Mouse (Mus musculus) fibroblast of lung, adult 2 months (primary cell): ENCODE measurements around the gene Ascc1.

Source experiments
- DNase-seq: peaks from one replicate; pipeline ENCODE4 v3.0.0-alpha.2; 2011; ENCODE audit warnings: low read depth

Gene Ascc1

GRCm38 (mm10) chr10:60023751-60024150 lies 21.1 kb downstream of the Ascc1 start:
- DNase-seq = no peak

GRCm38 (mm10) chr10:60026759-60027395 lies 24.3 kb downstream of the Ascc1 start:
- DNase-seq = no peak

- DNase-seq = no peak
These were observed 25.0 kb downstream of the Ascc1 start for GRCm38 (mm10) chr10:60027619-60028084.

DNA sequence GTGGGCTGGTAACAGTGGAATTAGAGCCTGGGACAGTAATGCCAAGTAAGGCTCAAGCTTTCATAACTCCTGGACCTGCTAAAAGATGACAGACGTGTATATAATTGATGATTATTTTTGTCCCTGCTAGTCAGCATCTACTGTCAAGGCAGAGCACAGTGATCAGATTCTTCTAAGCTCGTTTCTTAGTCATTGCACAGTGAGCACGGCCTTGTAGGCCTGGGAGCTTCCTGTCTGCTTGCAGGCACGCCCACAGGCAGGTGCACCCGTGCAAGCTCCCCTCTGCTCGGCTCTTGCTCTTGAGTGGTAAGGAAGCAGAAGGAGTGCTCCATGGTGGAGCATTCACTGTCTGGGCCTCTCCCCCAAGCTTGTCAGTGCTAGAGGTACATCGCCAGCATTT lies 25.6 kb downstream of the Ascc1 start:
- DNase-seq = no peak

- DNase-seq = no peak
These were observed 26.4 kb downstream of the Ascc1 start for GRCm38 (mm10) chr10:60028979-60029378.

DNA sequence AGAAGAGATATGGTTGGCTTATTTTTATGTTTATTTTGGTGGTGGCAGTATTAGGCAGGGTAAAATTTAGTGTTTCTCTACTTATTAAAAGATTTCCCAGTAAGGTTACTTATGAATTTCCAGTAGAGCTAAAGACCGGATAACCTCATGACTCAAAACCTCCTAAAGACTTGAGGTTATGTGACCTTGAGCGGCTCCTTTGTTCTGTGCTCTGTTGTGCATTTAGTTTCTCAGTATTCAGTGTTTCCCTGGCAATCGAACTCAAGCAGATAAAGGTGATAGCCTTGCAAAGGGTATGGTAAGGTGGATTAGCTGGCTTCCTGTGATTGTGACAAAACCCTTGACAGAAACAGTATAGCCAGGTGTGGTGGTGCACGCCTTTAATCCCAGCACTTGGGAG lies 26.8 kb downstream of the Ascc1 start:
- no peak for DNase-seq

- no peak for DNase-seq
These were observed 29.0 kb downstream of the Ascc1 start for GRCm38 (mm10) chr10:60031562-60031961.

- DNase-seq = no peak
These were observed 29.4 kb downstream of the Ascc1 start for GRCm38 (mm10) chr10:60031985-60032384.

DNA sequence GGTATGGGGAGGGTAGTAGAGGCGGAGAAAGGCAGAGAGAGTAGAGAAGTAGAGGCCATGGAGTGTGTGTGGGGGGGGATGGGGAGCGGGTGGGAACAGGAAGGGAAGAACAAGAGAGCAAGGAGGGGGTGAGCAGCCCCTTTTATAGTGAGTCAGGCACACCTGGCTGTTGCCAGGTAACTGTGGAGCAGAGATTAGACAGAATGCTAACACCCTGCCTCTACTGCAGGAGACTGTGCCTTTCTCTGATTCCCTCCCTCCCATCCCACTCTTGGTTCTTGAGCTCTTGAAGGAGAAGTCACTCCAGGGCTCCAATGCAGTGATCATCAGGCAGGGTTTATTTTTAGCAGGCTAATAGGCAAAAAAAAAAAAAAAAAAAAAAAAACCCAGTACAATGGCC lies 30.0 kb downstream of the Ascc1 start:
- no peak for DNase-seq

DNA sequence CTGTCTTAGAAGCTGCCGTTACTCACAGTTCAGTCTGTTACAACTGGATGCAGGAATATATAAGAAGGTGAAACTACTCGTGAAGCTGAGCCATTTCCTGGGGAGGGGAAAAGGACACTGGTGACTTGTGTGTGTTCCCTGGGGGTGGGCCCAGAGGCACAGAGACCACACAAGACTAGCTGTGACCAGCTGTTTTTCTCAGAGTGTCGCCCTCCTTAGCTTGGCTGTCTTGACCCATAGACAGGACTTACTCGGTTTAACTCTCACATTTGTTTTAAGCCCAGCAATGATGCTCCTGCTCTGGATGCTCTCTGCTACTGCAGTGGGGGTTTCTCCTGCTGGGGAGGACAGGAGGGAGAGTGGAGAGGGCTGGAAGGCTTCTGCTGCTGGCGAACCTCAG lies 30.5 kb downstream of the Ascc1 start:
- DNase-seq = no peak

GRCm38 (mm10) chr10:60034621-60035020 lies 32.0 kb downstream of the Ascc1 start:
- no peak for DNase-seq

GRCm38 (mm10) chr10:60035744-60036143 lies 33.1 kb downstream of the Ascc1 start:
- DNase-seq = no peak

DNA sequence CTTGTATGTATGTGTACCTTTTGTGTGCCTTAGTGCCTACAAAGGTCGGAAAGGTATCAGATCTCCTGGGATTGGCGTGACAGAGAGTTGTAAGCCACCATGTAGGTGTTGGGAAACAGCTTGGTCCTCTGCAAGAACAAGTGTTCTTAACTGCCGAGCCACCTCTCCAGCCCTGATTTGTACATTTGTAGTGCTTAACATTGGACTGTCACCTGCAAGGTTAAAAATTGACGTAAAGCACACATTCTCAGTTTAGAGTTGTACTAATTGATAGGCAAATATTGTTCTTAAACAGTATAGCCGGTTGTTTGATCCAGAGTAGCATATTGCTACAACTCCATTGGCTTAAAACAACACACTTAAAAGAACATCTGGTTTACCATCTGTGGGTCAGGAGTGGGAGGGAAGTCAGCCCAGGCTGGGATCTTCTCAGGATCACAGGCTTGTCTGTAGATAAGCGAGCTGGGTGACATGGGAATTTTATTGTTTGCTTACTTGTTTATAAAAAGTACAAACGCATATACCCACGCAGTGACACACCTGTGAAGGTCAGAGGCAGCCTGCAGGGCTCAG lies 39.8 kb downstream of the Ascc1 start:
- no peak for DNase-seq

DNA sequence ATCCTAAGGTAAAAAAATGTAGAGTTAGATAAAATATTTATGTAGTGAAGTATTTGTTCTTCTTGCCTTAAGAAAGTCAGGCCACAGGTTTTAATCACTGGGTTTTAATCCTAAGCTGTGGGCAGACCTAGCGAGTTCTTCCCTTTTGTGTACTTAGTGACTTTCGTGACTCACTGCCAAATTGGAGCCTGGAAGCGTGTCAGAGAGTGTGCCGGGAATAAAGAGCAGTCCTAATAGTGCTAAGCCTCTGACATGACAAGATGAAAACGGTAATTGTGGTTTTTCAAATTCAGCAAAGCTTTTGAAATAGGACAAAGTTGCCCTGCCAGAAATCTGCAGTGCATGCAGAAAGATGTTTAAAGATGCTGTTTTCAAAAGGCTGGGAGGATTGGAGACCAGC lies 44.1 kb downstream of the Ascc1 start:
- DNase-seq = peak; percentile 27

GRCm38 (mm10) chr10:60050581-60050980 lies 48.0 kb downstream of the Ascc1 start:
- no peak for DNase-seq

DNA sequence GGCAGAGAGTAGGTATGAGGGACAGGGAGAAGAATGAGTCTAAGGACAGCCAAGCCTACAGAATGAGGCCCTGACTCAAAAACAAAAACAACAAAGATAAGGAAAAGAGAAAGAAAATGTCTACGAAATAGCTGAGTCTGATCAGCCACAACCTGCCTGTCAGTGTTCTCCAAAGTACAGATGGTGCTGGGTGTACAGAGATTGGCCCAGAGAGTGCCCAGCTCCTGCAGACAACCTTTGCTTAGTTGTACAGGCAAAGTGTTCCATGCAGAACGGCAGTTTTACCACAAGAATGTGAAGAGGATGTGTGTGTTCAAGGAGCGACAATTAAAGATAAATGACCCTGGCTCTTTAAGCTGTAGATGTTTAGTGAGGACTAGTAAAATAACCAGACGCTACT lies 50.5 kb downstream of the Ascc1 start:
- DNase-seq = no peak

DNA sequence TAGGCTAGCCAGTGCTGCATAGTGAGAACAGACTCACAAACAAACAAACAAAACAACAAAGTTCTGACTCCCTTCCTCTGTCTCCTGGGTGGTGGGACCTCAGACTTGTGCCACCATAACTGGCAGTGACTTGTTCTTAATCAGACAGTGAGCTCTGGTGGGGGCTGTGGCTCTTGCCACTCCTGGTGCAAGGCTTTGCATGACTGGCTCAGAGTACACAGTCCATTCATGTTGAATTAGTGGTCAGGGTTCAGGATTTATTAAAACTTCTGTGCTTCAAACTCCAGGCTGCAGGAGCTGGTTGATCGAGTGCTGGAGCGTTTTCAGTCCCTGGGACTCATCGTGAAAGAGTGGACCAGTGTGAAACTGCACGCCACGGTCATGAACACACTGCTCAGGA lies 59.6 kb downstream of the Ascc1 start:
- DNase-seq = no peak

DNA sequence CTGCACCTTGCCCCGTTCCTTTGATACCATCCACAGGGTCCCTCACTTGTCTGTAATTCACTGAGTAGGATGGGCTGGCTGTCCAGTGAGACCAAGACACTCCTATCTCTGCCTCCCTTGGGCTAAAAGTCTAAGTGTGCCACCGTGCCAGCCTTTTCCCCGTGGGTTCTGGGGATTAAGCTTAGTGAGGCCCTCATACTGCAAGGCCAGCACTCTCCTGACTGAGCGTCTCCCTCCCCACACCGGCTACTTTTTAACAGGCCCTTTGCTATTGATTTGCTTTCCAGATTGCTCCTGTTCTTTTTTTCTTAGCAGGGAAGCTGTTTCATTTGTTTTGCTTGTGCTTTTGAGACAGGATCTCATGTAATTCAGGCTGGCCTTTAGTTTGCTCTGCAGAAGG lies 60.3 kb downstream of the Ascc1 start:
- DNase-seq = no peak

DNA sequence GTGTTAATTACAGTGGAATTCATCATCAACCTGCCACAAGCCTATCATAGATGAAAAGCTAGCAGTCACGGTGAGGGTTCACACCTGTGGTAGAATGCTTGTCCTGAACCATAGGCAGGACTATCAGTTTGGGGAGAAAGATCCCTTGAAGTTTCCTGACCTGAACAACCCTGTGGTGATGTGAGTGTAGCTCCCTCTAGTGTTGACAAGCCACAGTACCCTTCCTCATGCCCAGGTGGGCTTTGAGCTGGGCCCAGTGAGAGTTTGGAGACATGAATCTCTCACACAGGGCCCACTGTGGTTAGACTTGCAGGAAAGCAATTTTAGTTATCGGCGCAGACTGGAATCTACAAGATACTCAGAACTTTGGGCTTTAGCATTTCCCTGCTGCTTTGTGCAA lies 63.9 kb downstream of the Ascc1 start:
- no peak for DNase-seq

DNA sequence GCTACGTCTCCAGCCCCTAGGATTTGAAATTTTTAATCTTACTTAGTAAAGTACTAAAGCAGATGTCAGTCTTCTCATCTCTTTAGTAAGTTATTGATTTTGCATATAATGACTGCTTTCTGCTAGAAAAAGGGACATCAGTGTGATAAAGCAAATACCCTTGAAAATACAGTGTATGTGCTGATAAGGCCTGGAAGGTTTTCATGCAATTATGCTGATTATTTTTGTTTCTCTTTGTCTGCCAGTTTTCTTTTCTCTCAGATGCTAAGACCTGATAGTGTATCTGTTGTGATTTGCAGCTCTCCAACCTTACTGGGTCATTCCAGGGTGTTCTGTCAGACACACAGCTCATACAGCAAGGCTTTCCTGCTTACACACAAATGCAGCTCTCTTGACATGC lies 72.6 kb downstream of the Ascc1 start:
- no peak for DNase-seq

GRCm38 (mm10) chr10:60077226-60077625 lies 74.6 kb downstream of the Ascc1 start:
- DNase-seq = no peak

- no peak for DNase-seq
These were observed 75.3 kb downstream of the Ascc1 start for GRCm38 (mm10) chr10:60077736-60078560.

GRCm38 (mm10) chr10:60078561-60078917 lies 75.9 kb downstream of the Ascc1 start:
- DNase-seq = peak; percentile 40
